Mouse (Mus musculus) testis, adult 2 months (tissue): ENCODE results near the gene Srsf7.

Source experiments
- CTCF ChIP-seq: fragments of 200-500 bp; IDR thresholded peaks from 2 replicates; pipeline ENCODE4 v1.5.1; 2012; ENCODE audit warnings: low read depth, mild to moderate bottlenecking, inconsistent platforms, low read length, moderate library complexity; ENCODE audit not compliant: control insufficient read depth, insufficient read depth, insufficient replicate concordance
- POLR2A ChIP-seq: fragments of 200-500 bp; IDR thresholded peaks from 2 replicates; pipeline ENCODE4 v1.6.1; 2012; ENCODE audit warnings: low read depth, mild to moderate bottlenecking, inconsistent platforms, low read length, moderate library complexity; ENCODE audit not compliant: control insufficient read depth

DNA sequence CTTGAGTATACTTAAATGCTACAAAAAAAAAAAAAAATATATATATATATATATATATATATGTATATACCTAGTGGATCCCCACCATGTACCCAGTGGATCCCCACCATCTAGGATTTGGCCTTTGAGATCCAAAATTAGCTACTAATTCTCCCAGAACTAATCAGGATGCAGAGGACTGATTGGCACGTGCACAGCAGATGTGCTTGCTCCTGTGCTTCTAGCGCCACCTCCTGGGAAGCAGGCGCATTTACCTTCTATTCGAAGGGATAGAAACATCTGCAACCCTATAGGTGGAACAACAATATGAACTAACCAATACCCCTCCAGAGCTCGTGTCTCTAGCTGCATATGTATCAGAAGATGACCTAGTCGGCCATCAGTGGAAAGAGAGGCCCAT lies 27.1 kb downstream of the Srsf7 start:
- peak; percentile 89; the same call in 1 of the 2 replicates for TF ChIP-seq CTCF
- no peak for TF ChIP-seq POLR2A
